Comparison of ENCODE assay signal across 26 mouse cellular contexts in the genomic region with DNA sequence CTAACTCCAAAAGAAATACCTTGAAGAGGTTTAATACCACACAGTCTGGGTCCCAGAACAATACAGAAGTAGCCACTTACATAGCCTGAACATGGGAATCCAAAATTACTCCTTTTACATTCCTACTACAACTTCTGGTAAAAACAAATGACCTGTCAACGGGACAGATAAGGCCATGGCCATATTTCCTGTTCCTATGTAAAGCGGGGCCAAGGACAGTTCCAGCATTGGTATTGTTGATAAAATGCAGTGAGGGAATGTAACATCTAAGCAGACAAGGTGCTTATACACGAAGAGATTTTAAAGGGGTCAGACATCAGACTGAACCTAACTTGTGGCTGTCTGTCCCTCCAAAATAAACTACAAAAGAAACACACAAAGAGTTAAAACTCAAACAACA.
DNase-seq lines count a peak whose midpoint lies in the region; ATAC-seq and TF ChIP-seq lines count a peak whose summit lies in the region.
"Had no signal": no experiment of that assay in that cellular context is flagged by ENCODE, and none has a peak within 500 bp of the region (broad histone marks: within the 10 kb centered on the region; RNA-seq: fewer than 3 reads in every experiment).

No protein-coding gene starts in this region.

- no peak overlapping the region for H3K9ac ChIP-seq in heart, embryonic 13.5 days
- no peak overlapping the region for H3K9ac ChIP-seq in liver, embryonic 13.5 days
- no peak overlapping the region for H3K9ac ChIP-seq in liver, embryonic 12.5 days
- no peak overlapping the region for H3K9ac ChIP-seq in liver, embryonic 14.5 days (replicated peaks)
- H3K9ac ChIP-seq in liver, postnatal 0 days (replicated peaks) = no peak overlapping the region
- H3K9ac ChIP-seq: embryonic facial prominence, embryonic 13.5 days; forebrain, embryonic 12.5 days; forebrain, embryonic 15.5 days; heart, embryonic 15.5 days; hindbrain, embryonic 12.5 days; hindbrain, embryonic 15.5 days had no signal

- WGBS in heart, embryonic 13.5 days = 31% methylated on average over 3 of the region's 3 CpGs
- 24% methylated on average over 3 of the region's 3 CpGs for WGBS in liver, embryonic 13.5 days (ENCODE audit: insufficient replicate concordance)
- WGBS in liver, embryonic 12.5 days (ENCODE audit: insufficient replicate concordance) = 28% methylated on average over 3 of the region's 3 CpGs
- whole genome bisulfite sequencing in liver, embryonic 14.5 days (ENCODE audit: insufficient replicate concordance) = 24% methylated on average over 3 of the region's 3 CpGs
- WGBS in liver, postnatal 0 days (ENCODE audit: insufficient replicate concordance) = 45% methylated on average over 3 of the region's 3 CpGs

- TF ChIP-seq CTCF in liver, embryonic 14.5 days (IDR thresholded peaks at IDR 0.05; ENCODE audit: low read depth) = no peak
- no peak for TF ChIP-seq CTCF in liver, postnatal 0 days (IDR thresholded peaks at IDR 0.05; ENCODE audit: low read depth)

- peaks cover 22% of the 10 kb centered on the region for H3K36me3 ChIP-seq in heart, embryonic 13.5 days
- peaks cover 20% of the 10 kb centered on the region for H3K36me3 ChIP-seq in liver, embryonic 13.5 days
- peaks cover 34% of the 10 kb centered on the region for H3K36me3 ChIP-seq in liver, embryonic 12.5 days
- no peaks in the 10 kb centered on the region for H3K36me3 ChIP-seq in liver, embryonic 14.5 days (replicated peaks; ENCODE audit: control insufficient read depth, insufficient read depth, low read depth)
- H3K36me3 ChIP-seq in liver, postnatal 0 days (replicated peaks; ENCODE audit: insufficient read depth, low read length) = peaks cover 3% of the 10 kb centered on the region; the same call in 1 of the 2 replicates
- H3K36me3 ChIP-seq: forebrain, embryonic 12.5 days had no signal

- H3K27ac ChIP-seq in heart, embryonic 13.5 days (replicated peaks) = 0 out of 2 replicates have a peak overlapping the region, but pooled peaks have one; percentile 17
- peak overlapping the region; percentile 23; the same call in 1 of the 2 replicates for H3K27ac ChIP-seq in liver, embryonic 13.5 days
- H3K27ac ChIP-seq in liver, embryonic 12.5 days = no peak overlapping the region; the same call in 1 of the 2 replicates
- no peak overlapping the region for H3K27ac ChIP-seq in liver, embryonic 14.5 days
- no peak overlapping the region for H3K27ac ChIP-seq in liver, postnatal 0 days (ENCODE audit: low read depth)
- H3K27ac ChIP-seq: embryonic facial prominence, embryonic 10.5 days; embryonic facial prominence, embryonic 13.5 days; forebrain, embryonic 12.5 days; forebrain, embryonic 15.5 days; heart, adult 2 months; heart, embryonic 15.5 days; hindbrain, embryonic 12.5 days; hindbrain, embryonic 15.5 days had no signal

- no peak for TF ChIP-seq EP300 in liver, embryonic 14.5 days (IDR thresholded peaks at IDR 0.05; ENCODE audit: low read depth)
- 0 out of 2 replicates have a peak, but pooled peaks have one; percentile 44 for TF ChIP-seq EP300 in liver, postnatal 0 days (IDR thresholded peaks at IDR 0.05; ENCODE audit: low read depth)

- intact Hi-C loops in heart, postnatal 10 days (cut with DNase I) = no loop called here

- no peak overlapping the region for H3K4me3 ChIP-seq in heart, embryonic 13.5 days
- no peak overlapping the region for H3K4me3 ChIP-seq in liver, embryonic 13.5 days (replicated peaks)
- H3K4me3 ChIP-seq in liver, embryonic 12.5 days = no peak overlapping the region
- H3K4me3 ChIP-seq in liver, embryonic 14.5 days (ENCODE audit: insufficient read depth in 1 of 2, low read depth in 2 of 2, low read length in 2 of 2) = no peak overlapping the region
- H3K4me3 ChIP-seq in liver, postnatal 0 days (ENCODE audit: low read depth, low read length) = no peak overlapping the region
- H3K4me3 ChIP-seq: embryonic facial prominence, embryonic 10.5 days; embryonic facial prominence, embryonic 13.5 days; erythroblast, embryonic 14.5 days; forebrain, embryonic 12.5 days; forebrain, embryonic 15.5 days; heart, adult 2 months; heart, embryonic 15.5 days; hindbrain, embryonic 12.5 days; hindbrain, embryonic 15.5 days had no signal

- no peak for ATAC-seq in heart, embryonic 13.5 days (ENCODE audit: extremely low read depth, insufficient number of reproducible peaks, low FRiP score, low TSS enrichment)
- no peak for ATAC-seq in liver, embryonic 13.5 days (ENCODE audit: low read depth)
- ATAC-seq in liver, embryonic 12.5 days = no peak; the same call in 1 of the 2 replicates
- 0 out of 2 replicates have a peak, but pooled peaks have one; percentile 26 for ATAC-seq in liver, embryonic 14.5 days (ENCODE audit: insufficient read depth)
- ATAC-seq in liver, postnatal 0 days = no peak; the same call in 1 of the 2 replicates
- ATAC-seq: activated CD4-positive, CD25-positive, alpha-beta regulatory T cell, adult 4 months; CD4-positive, CD25-positive, alpha-beta regulatory T cell, adult 4 months; forebrain, embryonic 15.5 days had no signal

- H3K4me2 ChIP-seq in heart, embryonic 13.5 days = no peak overlapping the region
- no peak overlapping the region for H3K4me2 ChIP-seq in liver, embryonic 13.5 days
- H3K4me2 ChIP-seq in liver, embryonic 12.5 days = no peak overlapping the region
- no peak overlapping the region for H3K4me2 ChIP-seq in liver, embryonic 14.5 days (ENCODE audit: low read depth)
- H3K4me2 ChIP-seq in liver, postnatal 0 days (ENCODE audit: low read depth, low read length) = no peak overlapping the region
- H3K4me2 ChIP-seq: embryonic facial prominence, embryonic 13.5 days; forebrain, embryonic 12.5 days; forebrain, embryonic 15.5 days; heart, embryonic 15.5 days; hindbrain, embryonic 12.5 days; hindbrain, embryonic 15.5 days had no signal

- peaks cover 11% of the 10 kb centered on the region for H3K4me1 ChIP-seq in heart, embryonic 13.5 days
- no peaks in the 10 kb centered on the region for H3K4me1 ChIP-seq in liver, embryonic 13.5 days (replicated peaks)
- no peaks in the 10 kb centered on the region for H3K4me1 ChIP-seq in liver, embryonic 12.5 days
- H3K4me1 ChIP-seq in liver, embryonic 14.5 days (replicated peaks; ENCODE audit: control insufficient read depth in 2 of 2, insufficient read depth in 2 of 2, low read length in 1 of 2) = 0 out of 4 replicates have a peak, but pooled peaks cover 0 to 2% of the 10 kb centered on the region in 2 experiments
- no peaks in the 10 kb centered on the region for H3K4me1 ChIP-seq in liver, postnatal 0 days (ENCODE audit: insufficient read depth)
- H3K4me1 ChIP-seq: embryonic facial prominence, embryonic 10.5 days; embryonic facial prominence, embryonic 13.5 days; forebrain, embryonic 12.5 days; forebrain, embryonic 15.5 days; heart, embryonic 15.5 days; hindbrain, embryonic 12.5 days; hindbrain, embryonic 15.5 days had no signal

- H3K9me3 ChIP-seq in heart, embryonic 13.5 days = no peaks in the 10 kb centered on the region
- no peaks in the 10 kb centered on the region for H3K9me3 ChIP-seq in liver, embryonic 13.5 days (replicated peaks)
- H3K9me3 ChIP-seq in liver, embryonic 12.5 days (replicated peaks) = no peaks in the 10 kb centered on the region
- H3K9me3 ChIP-seq in liver, embryonic 14.5 days (ENCODE audit: control insufficient read depth, low read length) = no peaks in the 10 kb centered on the region
- H3K9me3 ChIP-seq in liver, postnatal 0 days (ENCODE audit: low read length) = no peaks in the 10 kb centered on the region
- H3K9me3 ChIP-seq: embryonic facial prominence, embryonic 10.5 days; embryonic facial prominence, embryonic 13.5 days; forebrain, embryonic 12.5 days; forebrain, embryonic 15.5 days; heart, embryonic 15.5 days; hindbrain, embryonic 12.5 days; hindbrain, embryonic 15.5 days had no signal

- no peaks in the 10 kb centered on the region for H3K27me3 ChIP-seq in heart, embryonic 13.5 days (replicated peaks)
- no peaks in the 10 kb centered on the region for H3K27me3 ChIP-seq in liver, embryonic 13.5 days
- H3K27me3 ChIP-seq in liver, embryonic 12.5 days (replicated peaks) = no peaks in the 10 kb centered on the region
- no peaks in the 10 kb centered on the region for H3K27me3 ChIP-seq in liver, embryonic 14.5 days (ENCODE audit: control insufficient read depth, insufficient read depth, low read length)
- H3K27me3 ChIP-seq in liver, postnatal 0 days (ENCODE audit: insufficient read depth, low read length) = no peaks in the 10 kb centered on the region
- H3K27me3 ChIP-seq: embryonic facial prominence, embryonic 13.5 days; forebrain, embryonic 12.5 days; forebrain, embryonic 15.5 days; heart, embryonic 15.5 days; hindbrain, embryonic 12.5 days; hindbrain, embryonic 15.5 days had no signal

- DNase-seq in heart, postnatal 10 days = no peak
- DNase-seq in liver, embryonic 13.5 days = no peak
- DNase-seq in liver, embryonic 14.5 days (ENCODE audit: low read depth in 3 of 3, low spot score in 3 of 3) = no peak
- no peak for DNase-seq in liver, postnatal 0 days
- DNase-seq: adrenal gland, adult 8-10 months; adrenal gland, postnatal 25 days; cerebellum, adult 11-12 months; cerebellum, adult 8-10 months; cerebellum, postnatal 10 days; cerebellum, postnatal 36 days; embryo, embryonic 11 days; gastrocnemius, postnatal 25 days; heart, adult 2 months; heart, postnatal 14 days had no signal

Comparison
In these comparisons a context has a peak if more than half of its experiments do, and no peak if none do; other contexts are left out.
1. H3K27ac ChIP-seq: peak in heart, embryonic 13.5 days (single experiment) and liver, embryonic 13.5 days (single experiment); none in liver, embryonic 12.5 days (single experiment), liver, embryonic 14.5 days (single experiment) and liver, postnatal 0 days (single experiment).